Mouse (Mus musculus): Measurements from ENCODE around the gene Birc5. TPM values are rescaled to one million over a fixed set of nuclear protein-coding genes. Genes with fewer than 3 reads are reported as not detected.

Birc5 gene
- polyA plus RNA-seq, 1 experiment: 230 TPM

DNA sequence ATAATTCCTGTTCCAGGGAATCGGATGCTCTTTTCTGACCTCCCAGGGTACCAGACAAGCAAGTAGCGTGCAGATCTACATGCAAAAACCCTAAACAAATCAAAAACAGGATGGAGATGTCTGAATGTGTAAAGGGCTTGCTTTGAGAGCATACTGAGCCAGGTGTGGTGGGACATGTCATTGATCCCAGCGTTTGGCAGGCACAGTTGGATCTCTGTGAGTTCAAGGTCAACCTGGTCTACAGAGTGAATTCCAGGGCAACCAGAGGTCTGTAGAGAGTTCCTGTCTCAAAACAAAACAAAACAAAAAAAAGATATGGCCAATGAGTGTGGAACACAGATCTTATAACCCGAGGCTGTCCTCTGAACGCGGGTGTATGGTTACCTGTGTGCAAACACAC, 25.6 kb upstream of the Birc5 start:
- H3K4me3 ChIP-seq (ENCODE audit: insufficient read depth, poor library complexity, severe bottlenecking): peak overlapping the region; percentile 89
- H3K36me3 ChIP-seq (ENCODE audit: control insufficient read depth, insufficient read depth): peaks cover 55% of the 10 kb centered on the region
- H3ac ChIP-seq (ENCODE audit: control insufficient read depth, insufficient read length, low read depth): no peak overlapping the region
- peaks cover 60% of the 10 kb centered on the region for H3K79me3 ChIP-seq (ENCODE audit: low read depth)
- peaks cover 83% of the 10 kb centered on the region for H3K79me2 ChIP-seq (ENCODE audit: control insufficient read depth, insufficient read depth)
- TF ChIP-seq FOSL1 (IDR thresholded peaks at IDR 0.05; ENCODE audit: insufficient read depth, low read length, poor library complexity, severe bottlenecking) (no peak), USF1 (IDR thresholded peaks at IDR 0.05; ENCODE audit: low read depth) (no peak), CEBPB (IDR thresholded peaks at IDR 0.05; ENCODE audit: low read depth) (no peak), MAX (IDR thresholded peaks at IDR 0.05) (no peak), CTCF (IDR thresholded peaks at IDR 0.05; ENCODE audit: control insufficient read depth, insufficient read depth, insufficient read length) (no peak), MYOG (IDR thresholded peaks at IDR 0.05; ENCODE audit: control insufficient read depth, extremely low read depth, insufficient read length) (no peak), MYOD1 (IDR thresholded peaks at IDR 0.05; ENCODE audit: control insufficient read depth, insufficient read length, low read depth) (no peak)
- H3K27me3 ChIP-seq (ENCODE audit: control insufficient read depth, insufficient read depth, insufficient read length): no peaks in the 10 kb centered on the region

DNA sequence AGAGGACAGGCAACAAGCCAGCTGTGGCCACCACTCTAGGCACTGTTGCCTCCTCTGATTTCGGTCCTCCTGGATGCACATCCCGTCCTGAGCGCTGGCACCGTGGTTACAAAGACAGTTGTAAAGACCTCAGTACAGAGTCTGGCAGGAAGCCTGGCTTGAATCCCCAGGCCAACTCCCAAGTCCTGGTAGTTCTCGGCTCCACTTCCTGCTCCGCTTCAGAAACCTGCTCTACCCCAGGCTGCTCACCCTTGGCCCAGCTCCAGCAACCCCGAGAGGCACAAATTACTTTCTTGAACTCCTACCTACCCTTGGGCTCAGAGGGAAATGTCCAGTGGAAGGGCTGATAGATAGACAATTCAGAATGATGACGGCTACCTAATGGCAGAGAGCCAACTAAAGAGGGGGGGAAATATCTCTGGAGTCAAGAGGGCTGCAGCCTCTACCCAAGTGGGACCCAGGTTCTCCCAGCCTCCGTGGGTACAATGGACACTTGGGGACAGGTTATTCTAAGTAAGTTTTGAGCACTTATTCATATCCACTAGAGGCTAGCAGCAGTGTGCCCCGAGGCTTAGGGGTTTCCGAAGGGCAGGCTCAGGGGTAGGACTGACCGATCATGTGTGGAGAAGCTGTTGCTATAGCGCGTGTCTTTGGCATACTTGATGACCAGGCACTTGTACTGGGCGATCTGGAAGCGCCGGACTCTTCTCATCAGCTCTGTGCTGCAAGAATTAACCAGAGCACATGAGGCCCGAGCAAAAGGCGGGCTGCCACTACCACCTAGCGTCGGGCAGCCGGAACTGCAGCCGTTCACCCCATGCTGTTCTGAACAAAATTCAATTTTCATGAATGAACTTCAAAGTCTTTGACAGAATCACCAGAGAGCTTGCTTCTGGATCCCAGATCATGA, 24.7 kb upstream of the Birc5 start:
- no peaks in the 10 kb centered on the region for H3K27me3 ChIP-seq (ENCODE audit: control insufficient read depth, insufficient read depth, insufficient read length)
- peak; percentile 85 for TF ChIP-seq CTCF (IDR thresholded peaks at IDR 0.05; ENCODE audit: control insufficient read depth, insufficient read depth, insufficient read length)
- TF ChIP-seq MAX (IDR thresholded peaks at IDR 0.05): peak; percentile 96
- no peak for TF ChIP-seq USF1 (IDR thresholded peaks at IDR 0.05; ENCODE audit: low read depth)
- H3K36me3 ChIP-seq (ENCODE audit: control insufficient read depth, insufficient read depth): peaks cover 46% of the 10 kb centered on the region
- H3K4me3 ChIP-seq (ENCODE audit: insufficient read depth, poor library complexity, severe bottlenecking): peak overlapping the region; percentile 89
- peaks cover 51% of the 10 kb centered on the region for H3K79me3 ChIP-seq (ENCODE audit: low read depth)
- H3ac ChIP-seq (ENCODE audit: control insufficient read depth, insufficient read length, low read depth): peak overlapping the region; percentile 74
- peaks cover 74% of the 10 kb centered on the region for H3K79me2 ChIP-seq (ENCODE audit: control insufficient read depth, insufficient read depth)

DNA sequence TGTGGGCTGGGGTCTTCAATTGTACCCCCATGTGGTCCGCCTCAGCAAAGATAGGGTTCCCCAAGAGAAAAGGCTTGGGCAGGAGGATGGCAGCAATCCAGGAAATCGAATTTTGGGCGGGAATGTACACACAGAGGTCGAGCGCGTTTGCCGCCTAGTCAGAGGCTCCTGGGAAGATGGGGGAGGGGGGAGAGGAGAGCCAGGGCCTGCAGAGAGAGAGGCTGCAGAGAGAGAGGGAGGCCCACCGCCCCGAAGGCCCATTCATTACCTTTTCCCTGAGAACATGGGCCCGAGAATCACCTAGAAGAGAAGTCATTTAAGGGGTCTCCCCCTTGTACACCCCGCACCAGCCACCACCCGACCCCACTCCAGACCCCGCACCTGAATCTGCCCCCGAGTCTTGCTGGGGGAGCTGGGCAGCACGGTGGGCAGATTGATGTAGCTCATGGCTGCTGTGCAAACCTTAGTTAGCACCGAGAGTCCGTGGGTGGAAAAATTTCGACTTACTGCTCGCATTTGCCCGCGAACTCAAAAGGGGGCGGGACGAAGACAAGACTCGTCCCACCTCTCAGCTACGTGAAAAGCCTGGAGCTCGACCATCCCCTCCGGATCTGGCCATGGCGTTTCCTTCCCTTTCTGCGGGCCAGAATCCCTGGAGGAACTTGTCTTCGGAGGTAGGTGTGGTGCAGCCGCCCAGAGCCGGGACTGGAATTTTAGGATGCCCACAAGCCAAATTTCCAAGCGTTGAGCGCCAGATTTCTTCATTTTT, 23.5 kb upstream of the Birc5 start, which contains the start of the genes Afmid and Tk1:
TSS of gene Afmid (plus strand) at position 592 of the 769 bp plus-strand sequence.
TSS of gene Tk1 (minus strand) at position 760 of the 769 bp plus-strand sequence.
- Histone ChIP-seq H3K27me3 (ENCODE audit: control insufficient read depth, insufficient read depth, insufficient read length) (no peaks in the 10 kb centered on the region), H3K4me3 (ENCODE audit: insufficient read depth, poor library complexity, severe bottlenecking) (peak within 1 kb of the TSS; percentile 89), H3K79me3 (ENCODE audit: low read depth) (peaks cover 39% of the 10 kb centered on the region), H3ac (ENCODE audit: control insufficient read depth, insufficient read length, low read depth) (peak within 1 kb of the TSS; percentile 80), H3K36me3 (ENCODE audit: control insufficient read depth, insufficient read depth) (peaks cover 34% of the 10 kb centered on the region), H3K79me2 (ENCODE audit: control insufficient read depth, insufficient read depth) (peaks cover 62% of the 10 kb centered on the region)
- TF ChIP-seq USF1 (IDR thresholded peaks at IDR 0.05; ENCODE audit: low read depth) (no peak), MAX (IDR thresholded peaks at IDR 0.05) (peak; percentile 88), MYOD1 (IDR thresholded peaks at IDR 0.05; ENCODE audit: control insufficient read depth, insufficient read length, low read depth) (no peak)

DNA sequence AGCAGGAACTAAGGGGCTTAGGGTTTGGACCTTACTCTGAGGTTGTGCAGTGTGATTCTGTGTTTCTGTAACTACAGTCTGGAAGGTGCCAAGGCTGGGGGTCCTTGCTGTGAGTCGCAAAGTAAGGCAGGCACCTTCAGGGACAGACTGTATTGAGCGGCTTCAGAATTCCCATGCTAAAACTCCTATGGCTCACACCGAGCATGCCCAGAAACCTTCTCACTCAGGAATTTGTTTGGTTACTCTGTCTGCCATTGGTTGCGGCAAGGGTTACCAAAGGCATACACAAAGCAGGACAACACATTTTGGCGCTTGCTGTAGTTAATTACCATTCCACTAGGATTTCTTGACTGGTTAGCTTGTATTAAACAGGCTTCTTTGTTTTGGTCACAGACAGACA, 22.9 kb upstream of the Birc5 start:
- H3K4me3 ChIP-seq (ENCODE audit: insufficient read depth, poor library complexity, severe bottlenecking): peak overlapping the region; percentile 89
- peak overlapping the region; percentile 73 for H3ac ChIP-seq (ENCODE audit: control insufficient read depth, insufficient read length, low read depth)
- peaks cover 56% of the 10 kb centered on the region for H3K79me2 ChIP-seq (ENCODE audit: control insufficient read depth, insufficient read depth)
- TF ChIP-seq MAX (IDR thresholded peaks at IDR 0.05) (no peak), USF1 (IDR thresholded peaks at IDR 0.05; ENCODE audit: low read depth) (no peak), MYOG (IDR thresholded peaks at IDR 0.05; ENCODE audit: control insufficient read depth, extremely low read depth, insufficient read length) (no peak), CTCF (IDR thresholded peaks at IDR 0.05; ENCODE audit: control insufficient read depth, insufficient read depth, insufficient read length) (no peak), MYOD1 (IDR thresholded peaks at IDR 0.05; ENCODE audit: control insufficient read depth, insufficient read length, low read depth) (no peak), FOSL1 (IDR thresholded peaks at IDR 0.05; ENCODE audit: insufficient read depth, low read length, poor library complexity, severe bottlenecking) (no peak), CEBPB (IDR thresholded peaks at IDR 0.05; ENCODE audit: low read depth) (no peak)
- H3K36me3 ChIP-seq (ENCODE audit: control insufficient read depth, insufficient read depth): peaks cover 28% of the 10 kb centered on the region
- H3K27me3 ChIP-seq (ENCODE audit: control insufficient read depth, insufficient read depth, insufficient read length): no peaks in the 10 kb centered on the region
- H3K79me3 ChIP-seq (ENCODE audit: low read depth): peaks cover 33% of the 10 kb centered on the region

DNA sequence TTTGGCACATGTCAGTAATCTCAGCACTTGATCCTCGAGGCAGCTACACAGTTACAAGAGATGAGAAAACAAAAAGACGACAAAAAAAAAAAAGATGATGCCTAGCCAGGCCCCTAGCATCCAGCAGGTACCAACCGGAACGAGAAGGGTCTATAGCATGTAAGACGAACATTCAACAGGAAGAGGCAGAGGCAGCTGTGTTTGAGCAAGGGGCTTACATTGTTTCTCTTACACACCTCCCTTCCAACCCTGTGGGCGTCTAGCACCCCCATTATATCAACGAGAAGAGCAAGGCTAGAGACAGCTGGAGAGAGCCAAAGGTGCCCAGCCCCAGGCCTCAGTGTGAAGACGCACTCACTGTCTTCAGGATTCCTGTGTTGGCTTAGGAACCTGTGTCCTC, 22.1 kb upstream of the Birc5 start:
- Histone ChIP-seq H3K36me3 (ENCODE audit: control insufficient read depth, insufficient read depth) (peaks cover 20% of the 10 kb centered on the region), H3K4me3 (ENCODE audit: insufficient read depth, poor library complexity, severe bottlenecking) (no peak overlapping the region), H3ac (ENCODE audit: control insufficient read depth, insufficient read length, low read depth) (no peak overlapping the region), H3K79me2 (ENCODE audit: control insufficient read depth, insufficient read depth) (peaks cover 48% of the 10 kb centered on the region), H3K79me3 (ENCODE audit: low read depth) (peaks cover 25% of the 10 kb centered on the region), H3K27me3 (ENCODE audit: control insufficient read depth, insufficient read depth, insufficient read length) (no peaks in the 10 kb centered on the region)
- no peak for TF ChIP-seq MYOG (IDR thresholded peaks at IDR 0.05; ENCODE audit: control insufficient read depth, extremely low read depth, insufficient read length)
- no peak for TF ChIP-seq CTCF (IDR thresholded peaks at IDR 0.05; ENCODE audit: control insufficient read depth, insufficient read depth, insufficient read length)
- TF ChIP-seq MAX (IDR thresholded peaks at IDR 0.05): no peak

Data from C2C12 (cell line).